Mouse (Mus musculus) forebrain, postnatal 0 days (tissue): ENCODE measurements around the gene Gm8251. TPM values are rescaled to one million over a fixed set of nuclear protein-coding genes. Genes with fewer than 3 reads are reported as not detected.
"Not testable (repeated sequence)": the region's sequence is repeated elsewhere in the genome, so short reads cannot be mapped to it uniquely, and the experiment has no call there.

Experiments
- ATAC-seq: fragments of 200-750 bp; cut with Nextera tagmentation; 2 replicates; pipeline ENCODE4 v1.8.0; 2017; ENCODE audit warnings: mild to moderate bottlenecking, moderate library complexity
- DNase-seq: peaks from one replicate; pipeline ENCODE4 v3.0.0-alpha.2; 2015
- H3K27ac ChIP-seq: fragments of 300-500 bp; sonication (generic); 2 replicates; pipeline ENCODE4 v1.5.1; 2014; ENCODE audit warnings: low read depth, mild to moderate bottlenecking, antibody characterized with exemption, low read length, moderate library complexity, mixed read lengths
- H3K27me3 ChIP-seq: fragments of 300-500 bp; sonication (generic); 2 replicates; pipeline ENCODE4 v1.6.1; 2014; ENCODE audit warnings: mild to moderate bottlenecking, low read length, mixed read lengths; ENCODE audit not compliant: insufficient read depth
- H3K36me3 ChIP-seq: fragments of 300-500 bp; sonication (generic); 2 replicates; pipeline ENCODE4 v1.6.1; 2014; ENCODE audit warnings: mild to moderate bottlenecking, moderate library complexity; ENCODE audit not compliant: insufficient read depth
- H3K4me1 ChIP-seq: fragments of 300-500 bp; sonication (generic); 2 replicates; pipeline ENCODE4 v1.6.1; 2014; ENCODE audit warnings: antibody characterized with exemption; ENCODE audit not compliant: insufficient read depth
- H3K4me2 ChIP-seq: fragments of 300-500 bp; sonication (generic); 2 replicates; pipeline ENCODE4 v1.6.1; 2014; ENCODE audit warnings: low read depth, mild to moderate bottlenecking, moderate library complexity
- H3K4me3 ChIP-seq: fragments of 300-500 bp; sonication (generic); 2 replicates; pipeline ENCODE4 v1.5.1; 2014; ENCODE audit warnings: low read depth, low read length, mixed read lengths
- H3K9ac ChIP-seq: fragments of 300-500 bp; sonication (generic); 2 replicates; pipeline ENCODE4 v1.6.1; 2014; ENCODE audit warnings: mild to moderate bottlenecking
- H3K9me3 ChIP-seq: fragments of 300-500 bp; sonication (generic); 2 replicates; pipeline ENCODE4 v1.6.1; 2016; ENCODE audit warnings: low read length
- CTCF ChIP-seq: sonication (generic); IDR thresholded peaks from 2 replicates; pipeline ENCODE4 v1.5.1; 2016; ENCODE audit warnings: antibody characterized with exemption, control low read depth, low read depth
- WGBS: fragments of 180-500 bp; shearing (Covaris S2); extraction: QIAGEN DNeasy Blood & Tissue Kit; methylation state at CpG from one replicate; pipeline ENCODE4 v1.1.7; 2014; 5-methylcytosine and 5-hydroxymethylcytosine counted together
- polyA plus RNA-seq: library from polyadenylated mRNA; unstranded; fragments of >200 nt; fragmentation: Nextera tagmentation; extraction: Ambion mirVana; gene quantifications from 2 replicates; pipeline ENCODE4 v1.2.1, GENCODE M21; 2015
- total RNA-seq: library from RNA; depleted of rRNA; stranded (reverse); fragments of >200 nt; gene quantifications from 2 replicates; pipeline ENCODE4 v1.2.3, GENCODE M21; 2014

Gene Gm8251
- total and polyA plus RNA-seq, 2 experiments from 2014 or later: 0.05 TPM; not detected in 1

GRCm38 (mm10) chr1:44046556-44046955, 15.2 kb downstream of the Gm8251 start:
- no peak for TF ChIP-seq CTCF
- H3K4me2 ChIP-seq: no peak overlapping the region
- H3K27ac ChIP-seq: no peak overlapping the region
- ATAC-seq: no peak
- no peak overlapping the region for H3K9ac ChIP-seq
- WGBS: 89% methylated on average over 2 of the region's 2 CpGs
- no peaks in the 10 kb centered on the region for H3K4me1 ChIP-seq
- H3K36me3 ChIP-seq: no peaks in the 10 kb centered on the region
- no peaks in the 10 kb centered on the region for H3K27me3 ChIP-seq
- no peak overlapping the region for H3K4me3 ChIP-seq
- DNase-seq: no peak
- H3K9me3 ChIP-seq: no peaks in the 10 kb centered on the region

GRCm38 (mm10) chr1:44045689-44046088, 16.0 kb downstream of the Gm8251 start:
- not testable (repeated sequence) for H3K4me2 ChIP-seq, H3K36me3 ChIP-seq, H3K9me3 ChIP-seq, H3K27me3 ChIP-seq, DNase-seq, H3K4me1 ChIP-seq, H3K9ac ChIP-seq, ATAC-seq, H3K27ac ChIP-seq, H3K4me3 ChIP-seq
- 87% methylated on average over 5 of the region's 5 CpGs for WGBS

- peak; percentile 82 for ATAC-seq
- Histone ChIP-seq H3K27me3 (no peaks in the 10 kb centered on the region), H3K4me3 (peak overlapping the region; percentile 44), H3K9ac (peak overlapping the region; percentile 63), H3K9me3 (no peaks in the 10 kb centered on the region), H3K4me1 (no peaks in the 10 kb centered on the region), H3K27ac (peak overlapping the region; percentile 29; the same call in 1 of the 2 replicates), H3K4me2 (peak overlapping the region; percentile 55), H3K36me3 (no peaks in the 10 kb centered on the region)
- TF ChIP-seq CTCF: no peak
- DNase-seq: no peak
- WGBS: 3% methylated on average over 6 of the region's 6 CpGs
These were observed 19.2 kb downstream of the Gm8251 start for GRCm38 (mm10) chr1:44042555-44042915.

DNA sequence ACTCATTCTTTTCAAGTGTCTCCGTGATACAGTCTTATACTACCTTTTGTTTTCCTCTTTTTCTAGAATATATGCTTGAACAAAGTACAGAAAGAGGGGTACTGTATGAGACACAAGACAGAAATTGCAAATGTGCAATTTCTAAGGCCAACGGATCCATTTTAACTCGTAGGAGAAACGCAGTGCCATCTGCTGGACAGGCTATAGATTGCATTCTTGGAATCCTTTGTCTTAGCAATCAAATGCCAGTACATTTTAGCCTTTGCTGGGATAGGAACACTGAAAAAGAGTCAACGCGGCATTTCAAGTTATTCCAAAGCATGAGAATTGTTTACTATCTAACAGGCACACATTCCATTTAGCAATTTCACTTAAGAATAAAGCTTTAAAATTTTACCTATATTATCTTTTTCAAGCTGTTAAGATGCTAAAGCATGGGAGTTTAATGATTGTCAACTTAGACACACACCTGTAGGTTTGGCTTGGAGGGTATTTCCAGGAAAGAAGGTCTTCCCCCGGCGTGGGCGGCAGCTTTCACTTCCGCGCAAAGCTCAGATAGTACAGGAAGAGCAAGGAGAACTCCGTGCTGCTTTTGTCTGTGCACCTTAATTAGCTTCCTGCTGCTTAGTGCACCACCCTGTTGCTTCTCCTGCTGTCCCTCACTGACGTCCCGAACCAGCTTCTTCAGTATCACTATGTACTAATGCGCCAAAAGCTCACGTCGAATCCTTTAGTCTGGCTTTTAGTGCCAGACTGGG, 19.8 kb downstream of the Gm8251 start:
- no peaks in the 10 kb centered on the region for H3K4me1 ChIP-seq
- H3K27ac ChIP-seq: peak overlapping the region; percentile 29; the same call in 1 of the 2 replicates
- no peaks in the 10 kb centered on the region for H3K36me3 ChIP-seq
- peak overlapping the region; percentile 55 for H3K4me2 ChIP-seq
- no peaks in the 10 kb centered on the region for H3K27me3 ChIP-seq
- TF ChIP-seq CTCF: peak; percentile 88
- under 1% methylated on average over 17 of the region's 17 CpGs for WGBS
- H3K9me3 ChIP-seq: no peaks in the 10 kb centered on the region
- peak overlapping the region; percentile 44 for H3K4me3 ChIP-seq
- ATAC-seq: peak; percentile 91
- H3K9ac ChIP-seq: peak overlapping the region; percentile 63
- peak; percentile 88 for DNase-seq

GRCm38 (mm10) chr1:44032948-44033347, 28.8 kb downstream of the Gm8251 start:
- WGBS: 94% methylated on average over 5 of the region's 5 CpGs
- Histone ChIP-seq H3K36me3 (no peaks in the 10 kb centered on the region), H3K4me1 (no peaks in the 10 kb centered on the region), H3K9me3 (no peaks in the 10 kb centered on the region), H3K4me3 (no peak overlapping the region), H3K9ac (no peak overlapping the region), H3K27me3 (no peaks in the 10 kb centered on the region), H3K27ac (no peak overlapping the region), H3K4me2 (no peak overlapping the region)
- TF ChIP-seq CTCF: no peak
- DNase-seq (no peak), ATAC-seq (no peak)

GRCm38 (mm10) chr1:44032213-44032612, 29.5 kb downstream of the Gm8251 start:
- Histone ChIP-seq H3K9ac (no peak overlapping the region), H3K9me3 (no peaks in the 10 kb centered on the region), H3K4me1 (no peaks in the 10 kb centered on the region), H3K4me2 (no peak overlapping the region), H3K27ac (no peak overlapping the region), H3K4me3 (no peak overlapping the region), H3K27me3 (no peaks in the 10 kb centered on the region), H3K36me3 (no peaks in the 10 kb centered on the region)
- DNase-seq (no peak), ATAC-seq (no peak)
- WGBS: 83% methylated on average over 2 of the region's 2 CpGs
- no peak for TF ChIP-seq CTCF

- 77% methylated on average over 1 of the region's 1 CpGs for WGBS
- ATAC-seq: no peak
- Histone ChIP-seq H3K4me2 (no peak overlapping the region), H3K27ac (no peak overlapping the region), H3K27me3 (no peaks in the 10 kb centered on the region), H3K4me1 (no peaks in the 10 kb centered on the region), H3K4me3 (no peak overlapping the region), H3K9ac (no peak overlapping the region), H3K9me3 (no peaks in the 10 kb centered on the region), H3K36me3 (no peaks in the 10 kb centered on the region)
- DNase-seq: no peak
- no peak for TF ChIP-seq CTCF
These were observed 34.1 kb downstream of the Gm8251 start for GRCm38 (mm10) chr1:44027651-44028050.
